Mouse (Mus musculus) G1E (cell line): ENCODE measurements at regions not wholly inside any gene's neighbourhood (a gene's known extent, or its start where the extent isn't known, plus 50 kb on each side); places are given as distances from the start of the nearest gene placed in this dataset.

Experiments used
- CTCF ChIP-seq: IDR thresholded peaks from 2 replicates; pipeline ENCODE4 v1.5.1; 2012; ENCODE audit warnings: low read depth, low read length, inconsistent platforms, mixed read lengths
- TAL1 ChIP-seq: conservative IDR thresholded peaks from 2 replicates; pipeline ENCODE4 v1.6.1; 2012; ENCODE audit warnings: low read depth, low read length, inconsistent platforms, mixed read lengths

GRCm38 (mm10) chr19:14880818-14881217, 283.0 kb upstream of the Tle4 start:
- TF ChIP-seq CTCF: no peak
- TF ChIP-seq TAL1: no peak
